Mouse (Mus musculus) heart, adult 2 months (tissue): ENCODE results near the gene Gatad2b. TPM values are rescaled to one million over a fixed set of nuclear protein-coding genes. Genes with fewer than 3 reads are reported as not detected.

Experiments used
- DNase-seq, 2 experiments: peaks; one replicate each; pipeline ENCODE4 v3.0.0; 2021
- H3K27ac ChIP-seq: fragments of 200-600 bp; 2 replicates; pipeline ENCODE4 v1.8.1; 2022
- H3K27me3 ChIP-seq: fragments of 200-500 bp; 2 replicates; pipeline ENCODE4 v1.6.1; 2012; ENCODE audit warnings: mild to moderate bottlenecking, low read length, inconsistent platforms, mixed read lengths; ENCODE audit not compliant: control insufficient read depth, insufficient read depth
- H3K36me3 ChIP-seq: fragments of 200-500 bp; 2 replicates; pipeline ENCODE4 v1.6.1; 2012; ENCODE audit warnings: low read length, inconsistent platforms; ENCODE audit not compliant: control insufficient read depth, insufficient read depth
- H3K4me1 ChIP-seq: fragments of 200-500 bp; 2 replicates; pipeline ENCODE4 v1.6.1; 2011; ENCODE audit warnings: low read length; ENCODE audit not compliant: control insufficient read depth, insufficient read depth
- H3K4me3 ChIP-seq: fragments of 200-600 bp; 2 replicates; pipeline ENCODE4 v1.8.1; 2022
- H3K79me2 ChIP-seq: fragments of 200-500 bp; replicated peaks from 2 replicates; pipeline ENCODE4 v1.6.1; 2012; ENCODE audit warnings: mild to moderate bottlenecking, inconsistent platforms, low read length, moderate library complexity, mixed read lengths; ENCODE audit not compliant: control insufficient read depth, insufficient read depth
- H3K9ac ChIP-seq: fragments of 200-500 bp; 2 replicates; pipeline ENCODE4 v1.6.1; 2012; ENCODE audit warnings: low read depth, mild to moderate bottlenecking, control low read depth, inconsistent platforms, low read length, mixed read lengths
- CTCF ChIP-seq: fragments of 200-600 bp; IDR thresholded peaks from 2 replicates; pipeline ENCODE4 v1.8.1; 2022; ENCODE audit warnings: antibody characterized with exemption, mild to moderate bottlenecking, moderate library complexity
- EP300 ChIP-seq: fragments of 200-500 bp; IDR thresholded peaks from 2 replicates; pipeline ENCODE4 v1.6.1; 2011; ENCODE audit warnings: low read depth, low read length, control low read depth; ENCODE audit not compliant: insufficient read depth
- POLR2A ChIP-seq: fragments of 200-500 bp; IDR thresholded peaks from 2 replicates; pipeline ENCODE4 v1.6.1; 2011; ENCODE audit warnings: mild to moderate bottlenecking, low read depth, low read length, control low read depth; ENCODE audit not compliant: insufficient read depth
- WGBS: fragments of 180-500 bp; shearing (Covaris S2); methylation state at CpG from one replicate; pipeline ENCODE4 v1.1.7; 2018; 5-methylcytosine and 5-hydroxymethylcytosine counted together
- intact Hi-C: fragments of 180-260 bp; cut with DNase I; formaldehyde crosslinking; loops from one replicate; pipeline ENCODE4 v1.15.1; 2025
- long read RNA-seq: library from polyadenylated mRNA; stranded (forward); transcript quantifications from one replicate; pipeline ENCODE4 v2.0.0, GENCODE M21; 2021
- polyA plus RNA-seq: library from polyadenylated mRNA; depleted of rRNA; stranded (reverse); fragments of >200 nt; gene quantifications from 2 replicates; pipeline ENCODE4 v1.2.3, GENCODE M21; 2012; rRNA removed
- total RNA-seq, 2 experiments: library from RNA; stranded (reverse); gene quantifications; 2 replicates each; pipeline ENCODE4 v1.2.3; 2021

The Gatad2b gene
- 10 to 100 TPM; 40.0 to 45.3 TPM for total RNA-seq
- 17.7 and 21.0 TPM in 2 replicates for polyA plus RNA-seq
- long read RNA-seq, full-length matches to known transcripts: 1 of 2 reads
- long read RNA-seq, partial matches to known transcripts: 0 of 2 reads
- long read RNA-seq, other reads (novel, unspliced or antisense): 1 of 2 reads

DNA sequence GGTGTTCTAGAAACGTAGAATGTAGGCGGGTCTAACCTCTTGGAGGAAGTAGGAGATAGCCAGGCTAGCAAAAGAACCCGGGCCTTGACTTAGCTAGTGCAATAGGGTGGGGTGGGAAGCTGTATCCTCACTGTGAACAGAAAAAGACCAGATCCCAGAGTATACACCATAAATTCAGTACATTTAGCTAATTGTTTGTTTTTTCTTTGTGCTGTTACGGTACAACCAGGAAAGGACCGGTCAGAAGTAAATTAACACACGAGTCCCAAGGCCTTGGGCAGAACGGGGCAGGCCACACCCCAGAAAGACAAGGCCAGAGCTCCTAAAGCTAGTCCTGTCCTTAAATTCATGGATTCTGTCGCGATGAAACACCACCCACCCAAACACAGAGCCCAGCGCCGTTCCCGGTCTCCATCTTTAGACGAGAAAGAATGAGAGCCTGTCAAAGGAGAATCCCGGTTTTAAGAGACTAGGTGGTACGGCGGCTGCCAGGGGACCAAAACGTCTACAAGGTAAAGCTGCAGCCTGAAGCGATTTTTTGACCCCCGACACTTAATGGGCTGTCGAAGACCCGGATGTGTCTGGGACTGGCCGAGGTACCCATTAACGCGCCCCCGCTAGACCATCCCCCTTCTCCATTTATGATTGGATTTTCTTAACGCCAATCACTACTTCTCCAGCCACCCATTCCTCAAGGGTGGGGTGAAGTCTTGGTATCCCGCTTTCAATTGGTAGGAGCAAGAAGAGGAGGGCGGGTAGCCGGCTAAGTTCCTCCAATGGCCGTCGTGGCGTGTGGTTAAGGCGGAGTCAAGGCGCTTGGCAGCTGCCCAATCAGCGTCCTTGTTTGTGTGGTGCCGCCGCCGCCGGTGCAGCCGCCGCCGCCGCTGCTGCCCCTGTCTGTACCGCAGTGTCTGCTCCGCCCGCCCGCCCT is at the start of gene Gatad2b:
Gatad2b (plus strand) TSS at position 834 of the 931 bp plus-strand sequence.
- H3K27ac ChIP-seq: peak within 1 kb of the TSS; percentile 93
- H3K4me3 ChIP-seq: peak within 1 kb of the TSS; percentile 73
- peak within 1 kb of the TSS; percentile 97 for H3K9ac ChIP-seq
- H3K27me3 ChIP-seq: no peaks in the 10 kb centered on the region
- intact Hi-C loops: loop anchor here (2.0 to 10.0 kb wide), 4 partner anchors 28 to 172 kb away; partner anchors contain the start of genes Dennd4b and Npr1
- under 1% methylated on average over 47 of the region's 47 CpGs for WGBS
- peak; percentile 71; the same call in 1 of the 2 replicates for TF ChIP-seq EP300
- TF ChIP-seq CTCF: no peak
- TF ChIP-seq POLR2A: peak; percentile 77
- peak; percentile 96 to 98 for DNase-seq
- peaks cover 23% of the 10 kb centered on the region for H3K36me3 ChIP-seq
- peaks cover 9% of the 10 kb centered on the region for H3K79me2 ChIP-seq
- peaks cover 7% of the 10 kb centered on the region for H3K4me1 ChIP-seq

DNA sequence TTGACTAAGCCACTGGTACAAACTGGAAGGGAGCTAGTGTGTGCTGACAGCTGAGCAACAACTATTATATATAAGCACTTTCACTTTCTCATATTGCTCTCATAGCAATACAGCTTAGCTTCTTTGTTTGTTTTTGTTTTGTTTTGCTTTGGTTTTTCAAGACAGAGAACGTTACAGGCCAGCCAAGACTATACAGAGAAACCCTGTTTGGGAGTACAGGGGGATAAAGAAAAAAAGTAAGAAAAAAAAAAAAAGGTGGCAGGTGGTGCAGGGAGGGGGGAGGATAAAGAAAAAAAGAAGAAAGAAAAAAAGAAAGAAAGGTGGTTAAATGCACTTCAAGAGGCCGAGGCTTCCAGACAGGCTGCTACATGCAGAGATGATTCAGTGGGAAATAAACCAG is 47.6 kb upstream of the Gatad2b start:
- 66% methylated on average over 2 of the region's 2 CpGs for WGBS
- no peak for DNase-seq
- TF ChIP-seq POLR2A (no peak), EP300 (no peak), CTCF (no peak)
- Histone ChIP-seq H3K9ac (no peak overlapping the region), H3K79me2 (no peaks in the 10 kb centered on the region), H3K4me1 (peaks cover 3% of the 10 kb centered on the region; the same call in 1 of the 2 replicates), H3K27me3 (no peaks in the 10 kb centered on the region), H3K36me3 (no peaks in the 10 kb centered on the region), H3K27ac (no peak overlapping the region), H3K4me3 (no peak overlapping the region)
- intact Hi-C loops: no loop called here

DNA sequence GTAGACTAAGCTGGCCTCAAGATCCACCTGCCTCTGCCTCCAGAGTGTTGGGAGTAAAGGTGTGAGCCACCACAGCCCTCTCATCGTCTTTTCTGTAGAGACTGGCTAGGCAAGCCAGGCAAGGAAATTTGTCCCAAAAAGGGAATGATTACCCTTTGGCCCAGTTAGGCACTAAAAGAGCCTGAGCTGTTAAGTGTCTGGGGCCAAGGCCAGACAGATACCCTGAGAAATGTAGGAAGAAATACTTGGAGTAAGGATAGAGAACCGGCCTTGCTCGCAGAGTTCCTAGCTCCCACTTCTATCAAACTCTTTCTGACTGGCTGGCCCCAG is 45.4 kb upstream of the Gatad2b start:
- peaks cover 4% of the 10 kb centered on the region for H3K4me1 ChIP-seq
- H3K9ac ChIP-seq: peak overlapping the region; percentile 79
- 0% methylated on average over 3 of the region's 3 CpGs for WGBS
- H3K36me3 ChIP-seq: no peaks in the 10 kb centered on the region; the same call in 1 of the 2 replicates
- peak overlapping the region; percentile 98 for H3K27ac ChIP-seq
- DNase-seq: no peak
- H3K4me3 ChIP-seq: peak overlapping the region; percentile 71
- intact Hi-C loops: no loop called here
- TF ChIP-seq EP300 (no peak), CTCF (no peak; the same call in 1 of the 2 replicates), POLR2A (no peak; the same call in 1 of the 2 replicates)
- H3K79me2 ChIP-seq: no peaks in the 10 kb centered on the region
- H3K27me3 ChIP-seq: no peaks in the 10 kb centered on the region

DNA sequence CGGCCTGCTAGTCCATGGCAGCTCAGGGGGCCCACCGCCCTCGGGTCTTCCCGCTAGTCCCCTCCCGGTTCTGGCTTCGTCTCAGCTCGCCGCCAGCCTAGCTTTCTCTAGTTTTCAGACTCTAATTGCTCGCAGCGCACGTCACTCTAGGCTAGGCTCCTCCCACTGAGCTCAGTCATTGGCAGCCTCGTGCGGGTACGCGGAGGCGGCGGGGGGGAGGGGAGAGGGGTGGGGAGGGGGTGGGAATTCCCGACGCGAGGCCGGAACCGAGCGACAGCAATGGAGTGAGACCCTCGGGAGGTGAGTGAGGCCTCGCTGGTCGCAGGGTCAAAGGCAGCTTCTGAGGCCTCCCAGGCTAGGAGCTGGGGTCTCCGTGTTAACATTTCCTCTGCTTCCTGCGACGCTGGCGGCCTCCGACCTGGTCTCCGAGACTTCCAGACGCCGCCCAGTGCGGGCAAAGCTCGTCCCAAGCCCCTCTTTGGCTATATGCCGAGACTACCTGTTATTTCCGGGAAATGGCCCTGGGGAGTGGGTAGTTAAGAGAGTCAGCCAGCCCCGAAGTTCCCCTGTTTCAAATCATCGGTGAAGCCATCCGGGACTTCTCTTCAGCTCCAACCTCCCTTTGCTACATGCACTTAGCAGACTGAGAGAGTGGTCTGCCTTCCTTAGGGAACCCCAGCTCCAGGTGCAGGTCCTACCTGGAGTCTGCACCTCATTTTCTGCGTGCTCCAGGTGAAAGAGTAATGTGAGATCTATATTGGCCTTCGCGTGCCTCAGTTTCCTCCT is 44.8 kb upstream of the Gatad2b start, which contains the start of gene Slc39a1:
Slc39a1 (plus strand) TSS at position 213 of the 786 bp plus-strand sequence.
- no peaks in the 10 kb centered on the region for H3K27me3 ChIP-seq
- peaks cover 4% of the 10 kb centered on the region for H3K4me1 ChIP-seq
- peak within 1 kb of the TSS; percentile 82 for H3K9ac ChIP-seq
- peak within 1 kb of the TSS; percentile 71 for H3K4me3 ChIP-seq
- intact Hi-C loops: no loop called here
- DNase-seq: peak; percentile 92 to 95
- under 1% methylated on average over 44 of the region's 44 CpGs for WGBS
- H3K79me2 ChIP-seq: no peaks in the 10 kb centered on the region
- H3K36me3 ChIP-seq: no peaks in the 10 kb centered on the region; the same call in 1 of the 2 replicates
- peak; percentile 88 for TF ChIP-seq POLR2A
- TF ChIP-seq CTCF: peak; percentile 42; the same call in 1 of the 2 replicates
- no peak for TF ChIP-seq EP300
- H3K27ac ChIP-seq: peak within 1 kb of the TSS; percentile 98

DNA sequence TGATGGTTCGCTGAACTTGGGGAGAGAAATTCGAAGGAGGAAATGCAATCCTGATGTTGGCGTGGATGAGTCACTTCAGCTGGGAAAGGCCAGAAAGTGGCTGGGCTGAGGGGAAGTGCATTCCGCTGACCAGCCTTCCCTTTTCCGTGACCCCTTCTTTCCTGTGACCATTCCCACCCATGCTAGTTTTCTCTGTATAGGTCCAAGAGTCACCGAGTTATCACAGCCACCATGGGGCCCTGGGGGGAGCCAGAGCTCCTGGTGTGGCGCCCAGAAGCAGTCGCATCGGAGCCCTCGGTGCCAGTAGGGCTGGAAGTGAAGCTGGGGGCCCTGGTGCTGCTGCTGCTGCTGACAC is 44.3 kb upstream of the Gatad2b start:
- WGBS: under 1% methylated on average over 10 of the region's 10 CpGs
- Histone ChIP-seq H3K36me3 (no peaks in the 10 kb centered on the region; the same call in 1 of the 2 replicates), H3K79me2 (no peaks in the 10 kb centered on the region), H3K27ac (peak overlapping the region; percentile 98), H3K4me3 (peak overlapping the region; percentile 71), H3K9ac (peak overlapping the region; percentile 82), H3K4me1 (peaks cover 5% of the 10 kb centered on the region), H3K27me3 (no peaks in the 10 kb centered on the region)
- DNase-seq: peak in 1 of 2 experiments; percentile 64
- TF ChIP-seq CTCF (no peak), POLR2A (0 out of 2 replicates have a peak, but pooled peaks have one; percentile 7), EP300 (0 out of 2 replicates have a peak, but pooled peaks have one; percentile 8)
- intact Hi-C loops: no loop called here
